Mouse (Mus musculus) cerebellum, adult 2 months (tissue): Measurements from ENCODE around the gene Myo10. TPM values are rescaled to one million over a fixed set of nuclear protein-coding genes. Genes with fewer than 3 reads are reported as not detected.

Source experiments
- DNase-seq, 2 experiments: peaks; one replicate each; pipeline ENCODE4 v3.0.0; 2021
- H3K27ac ChIP-seq: fragments of 200-500 bp; 2 replicates; pipeline ENCODE4 v1.5.1; 2012; ENCODE audit warnings: low read length, control low read depth, inconsistent platforms; ENCODE audit not compliant: insufficient read depth
- H3K27me3 ChIP-seq: fragments of 200-500 bp; 2 replicates; pipeline ENCODE4 v1.6.1; 2012; ENCODE audit warnings: inconsistent platforms, mild to moderate bottlenecking, low read length, moderate library complexity; ENCODE audit not compliant: control insufficient read depth, insufficient read depth
- H3K4me1 ChIP-seq: fragments of 200-500 bp; 2 replicates; pipeline ENCODE4 v1.6.1; 2011; ENCODE audit warnings: low read length; ENCODE audit not compliant: control insufficient read depth, insufficient read depth
- H3K4me3 ChIP-seq: fragments of 200-500 bp; replicated peaks from 2 replicates; pipeline ENCODE3; 2011; ENCODE audit warnings: mild to moderate bottlenecking, low read depth, low read length, control low read depth; ENCODE audit not compliant: insufficient read depth
- CTCF ChIP-seq: fragments of 200-500 bp; IDR thresholded peaks from 2 replicates; pipeline ENCODE4 v1.5.1; 2011; ENCODE audit warnings: low read depth, mild to moderate bottlenecking, control low read depth, low read length, moderate library complexity, borderline replicate concordance; ENCODE audit not compliant: insufficient read depth
- POLR2A ChIP-seq: fragments of 200-500 bp; IDR thresholded peaks from 2 replicates; pipeline ENCODE4 v1.6.1; 2011; ENCODE audit warnings: low read length, control low read depth, borderline replicate concordance; ENCODE audit not compliant: insufficient read depth
- WGBS: fragments of 180-500 bp; shearing (Covaris S2); methylation state at CpG from one replicate; pipeline ENCODE4 v1.1.7; 2018; 5-methylcytosine and 5-hydroxymethylcytosine counted together
- polyA plus RNA-seq: library from polyadenylated mRNA; depleted of rRNA; stranded (reverse); fragments of >200 nt; gene quantifications from 2 replicates; pipeline ENCODE4 v1.2.3, GENCODE M21; 2012

The Myo10 gene
- polyA plus RNA-seq, 1 experiment: 30.0 TPM

DNA sequence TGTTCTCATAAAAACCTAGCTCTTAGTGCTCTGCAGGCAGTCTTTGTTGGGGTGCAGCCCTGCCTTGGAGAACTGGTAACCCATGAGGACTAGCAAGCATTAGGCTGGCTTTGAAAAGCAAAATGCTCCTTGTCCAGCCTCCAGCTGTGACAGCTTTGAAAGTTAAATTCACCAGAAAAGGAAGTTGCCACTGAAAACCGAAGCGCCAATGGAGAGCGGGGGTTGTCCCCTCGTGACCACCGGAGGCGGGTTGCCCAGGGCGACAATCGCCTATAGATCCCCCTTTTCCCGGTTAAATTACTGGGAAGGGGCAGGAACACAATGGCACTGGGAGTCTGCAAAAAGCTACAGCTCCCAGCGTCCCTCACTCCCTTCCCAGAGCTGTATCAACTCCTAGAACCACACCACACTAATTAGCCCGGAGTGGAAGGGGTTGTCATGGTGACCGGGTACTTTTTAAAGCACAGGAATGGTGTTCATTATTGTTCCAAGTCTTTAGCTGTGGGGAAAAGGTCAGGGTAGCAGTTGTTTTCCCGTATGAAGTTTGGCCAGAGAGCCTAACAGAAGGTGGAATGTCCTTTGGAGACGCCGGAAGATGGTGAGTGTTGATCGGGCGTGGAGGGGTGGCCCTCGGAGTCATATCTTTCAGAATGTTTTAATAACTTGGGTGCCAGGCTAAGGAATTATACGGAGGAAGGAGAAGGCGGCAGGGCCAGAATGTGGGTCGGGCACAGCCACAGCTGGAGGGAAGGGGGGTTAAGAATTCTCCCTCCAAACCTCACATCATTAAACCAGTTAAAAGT is 151.6 kb downstream of the Myo10 start:
- Histone ChIP-seq H3K4me3 (peak overlapping the region; percentile 33), H3K27me3 (no peaks in the 10 kb centered on the region), H3K4me1 (no peaks in the 10 kb centered on the region), H3K27ac (no peak overlapping the region)
- TF ChIP-seq CTCF: no peak
- TF ChIP-seq POLR2A: no peak
- WGBS: 63% methylated on average over 21 of the region's 21 CpGs
- DNase-seq: no peak

DNA sequence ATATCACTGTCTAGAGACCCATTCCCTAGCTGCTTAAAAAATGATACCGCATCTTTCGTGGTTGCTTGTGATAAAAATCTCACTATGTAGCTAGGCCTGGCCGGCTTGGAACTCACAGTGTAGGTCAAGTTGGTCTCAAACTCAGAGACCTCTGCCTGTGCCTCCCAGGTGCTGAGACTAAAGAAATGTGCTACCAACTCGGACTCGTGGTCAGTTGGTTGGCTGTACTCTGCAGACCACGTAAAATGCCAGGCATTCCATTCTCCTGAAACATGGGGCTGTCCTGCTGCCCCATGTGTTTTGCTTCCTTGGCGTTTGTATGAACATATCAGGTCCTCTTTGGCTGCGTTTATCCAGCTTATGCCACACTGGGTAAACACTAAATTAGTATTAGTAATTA is 156.6 kb downstream of the Myo10 start:
- H3K4me1 ChIP-seq: no peaks in the 10 kb centered on the region
- WGBS: 74% methylated on average over 8 of the region's 8 CpGs
- no peak for DNase-seq
- no peak for TF ChIP-seq CTCF
- no peak for TF ChIP-seq POLR2A
- no peak overlapping the region for H3K4me3 ChIP-seq
- H3K27me3 ChIP-seq: no peaks in the 10 kb centered on the region
- H3K27ac ChIP-seq: no peak overlapping the region

GRCm38 (mm10) chr15:25779522-25780191 is 157.3 kb downstream of the Myo10 start:
- no peak for DNase-seq
- Histone ChIP-seq H3K4me1 (no peaks in the 10 kb centered on the region), H3K27me3 (no peaks in the 10 kb centered on the region), H3K4me3 (no peak overlapping the region), H3K27ac (no peak overlapping the region)
- TF ChIP-seq POLR2A: no peak
- no peak for TF ChIP-seq CTCF
- WGBS: 67% methylated on average over 23 of the region's 23 CpGs

DNA sequence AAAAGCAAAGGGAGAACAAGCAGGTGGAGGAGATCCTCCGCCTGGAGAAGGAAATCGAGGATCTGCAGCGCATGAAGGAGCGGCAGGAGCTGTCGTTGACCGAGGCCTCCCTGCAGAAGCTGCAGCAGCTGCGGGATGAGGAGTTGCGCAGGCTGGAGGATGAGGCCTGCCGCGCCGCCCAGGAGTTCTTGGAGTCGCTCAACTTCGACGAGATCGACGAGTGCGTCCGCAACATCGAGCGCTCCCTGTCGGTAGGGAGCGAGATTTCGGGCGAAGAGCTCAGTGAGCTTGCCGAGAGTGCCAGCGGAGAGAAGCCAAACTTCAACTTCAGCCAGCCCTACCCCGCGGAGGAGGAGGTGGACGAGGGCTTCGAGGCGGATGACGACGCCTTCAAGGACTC is 158.7 kb downstream of the Myo10 start:
- Histone ChIP-seq H3K27ac (no peak overlapping the region), H3K4me3 (no peak overlapping the region), H3K4me1 (no peaks in the 10 kb centered on the region; the same call in 1 of the 2 replicates), H3K27me3 (no peaks in the 10 kb centered on the region)
- 82% methylated on average over 33 of the region's 33 CpGs for WGBS
- DNase-seq: no peak
- TF ChIP-seq POLR2A: no peak

GRCm38 (mm10) chr15:25785456-25786390 is 163.4 kb downstream of the Myo10 start:
- no peaks in the 10 kb centered on the region for H3K27me3 ChIP-seq
- TF ChIP-seq CTCF (no peak), POLR2A (no peak)
- 65% methylated on average over 35 of the region's 35 CpGs for WGBS
- H3K4me3 ChIP-seq: no peak overlapping the region
- H3K27ac ChIP-seq: no peak overlapping the region
- no peaks in the 10 kb centered on the region; the same call in 1 of the 2 replicates for H3K4me1 ChIP-seq
- DNase-seq: no peak

DNA sequence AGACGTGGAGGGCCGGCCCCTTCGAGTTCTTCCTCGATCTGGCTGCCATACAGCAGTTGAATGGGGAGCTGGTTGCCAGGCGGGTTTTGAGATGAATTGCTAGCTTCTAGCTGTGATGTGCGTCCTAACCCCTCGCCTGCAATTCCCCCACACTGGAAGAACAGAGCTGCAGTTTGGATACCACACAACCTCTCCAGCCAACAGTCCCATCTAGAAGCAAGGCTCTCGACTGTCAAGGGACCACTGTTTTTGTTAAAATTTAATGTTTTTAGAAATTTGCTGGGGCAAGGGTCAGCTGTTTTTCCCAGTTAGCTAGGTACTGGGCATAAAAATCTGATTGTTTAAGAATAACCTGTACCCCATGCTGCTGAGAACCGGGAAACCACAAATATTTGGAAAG is 165.1 kb downstream of the Myo10 start:
- TF ChIP-seq POLR2A (no peak), CTCF (no peak)
- no peak overlapping the region for H3K4me3 ChIP-seq
- DNase-seq: no peak
- no peaks in the 10 kb centered on the region for H3K27me3 ChIP-seq
- WGBS: 71% methylated on average over 9 of the region's 9 CpGs
- H3K4me1 ChIP-seq: no peaks in the 10 kb centered on the region; the same call in 1 of the 2 replicates
- H3K27ac ChIP-seq: no peak overlapping the region

GRCm38 (mm10) chr15:25787965-25788364 is 165.6 kb downstream of the Myo10 start:
- Histone ChIP-seq H3K4me3 (no peak overlapping the region), H3K4me1 (no peaks in the 10 kb centered on the region; the same call in 1 of the 2 replicates), H3K27ac (no peak overlapping the region), H3K27me3 (no peaks in the 10 kb centered on the region)
- peak in 1 of 2 experiments; percentile 37 for DNase-seq
- no peak for TF ChIP-seq POLR2A
- no peak for TF ChIP-seq CTCF
- WGBS: 44% methylated on average over 8 of the region's 8 CpGs

DNA sequence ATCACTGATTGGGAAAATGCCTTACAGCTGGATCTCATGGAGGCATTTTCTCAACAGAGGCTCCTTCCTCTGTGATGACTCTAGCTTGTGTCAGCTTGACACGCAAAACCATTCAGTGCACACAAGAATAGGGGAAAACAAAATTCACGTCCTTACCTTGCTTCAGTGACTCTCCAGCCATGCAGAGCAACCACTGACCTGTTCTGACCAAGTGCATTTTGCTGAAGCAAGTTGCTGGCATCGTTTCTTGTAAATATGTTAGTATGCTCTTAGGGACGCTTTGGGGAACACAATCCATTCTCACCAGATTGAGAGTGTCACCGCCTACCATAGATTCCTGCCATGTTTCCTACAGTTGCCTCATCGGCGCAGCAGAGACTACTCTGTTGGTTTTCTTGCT is 166.2 kb downstream of the Myo10 start:
- WGBS: 89% methylated on average over 7 of the region's 7 CpGs
- Histone ChIP-seq H3K27me3 (no peaks in the 10 kb centered on the region), H3K4me3 (no peak overlapping the region), H3K27ac (no peak overlapping the region), H3K4me1 (no peaks in the 10 kb centered on the region; the same call in 1 of the 2 replicates)
- no peak for TF ChIP-seq CTCF
- no peak for TF ChIP-seq POLR2A
- no peak for DNase-seq
